Mouse (Mus musculus) liver, embryonic 13.5 days (tissue): ENCODE measurements around the gene Gm20431. TPM values are rescaled to one million over a fixed set of nuclear protein-coding genes. Genes with fewer than 3 reads are reported as not detected.

Experiments used
- ATAC-seq: fragments of 200-750 bp; cut with Nextera tagmentation; 2 replicates; pipeline ENCODE4 v1.8.0; 2017; ENCODE audit warnings: low read depth, mild to moderate bottlenecking, moderate number of reproducible peaks, moderate library complexity
- DNase-seq: peaks from one replicate; pipeline ENCODE4 v3.0.0; 2022
- H3K27ac ChIP-seq: fragments of 300-500 bp; sonication (generic); 2 replicates; pipeline ENCODE4 v1.5.1; 2015; ENCODE audit warnings: moderate library complexity, mild to moderate bottlenecking, inconsistent platforms
- H3K27me3 ChIP-seq: fragments of 300-500 bp; sonication (generic); 2 replicates; pipeline ENCODE4 v1.6.1; 2015; ENCODE audit warnings: mild to moderate bottlenecking, inconsistent platforms
- H3K36me3 ChIP-seq: fragments of 300-500 bp; sonication (generic); 2 replicates; pipeline ENCODE4 v1.6.1; 2015; ENCODE audit warnings: mild to moderate bottlenecking, inconsistent platforms
- H3K4me1 ChIP-seq: fragments of 300-500 bp; sonication (generic); replicated peaks from 2 replicates; pipeline ENCODE4 v1.6.1; 2015; ENCODE audit warnings: inconsistent platforms
- H3K4me2 ChIP-seq: fragments of 300-500 bp; sonication (generic); 2 replicates; pipeline ENCODE4 v1.6.1; 2015; ENCODE audit warnings: inconsistent platforms, mild to moderate bottlenecking, moderate library complexity
- H3K4me3 ChIP-seq: fragments of 300-500 bp; sonication (generic); replicated peaks from 2 replicates; pipeline ENCODE4 v1.5.1; 2015; ENCODE audit warnings: mild to moderate bottlenecking, inconsistent platforms
- H3K9ac ChIP-seq: fragments of 300-500 bp; sonication (generic); 2 replicates; pipeline ENCODE4 v1.6.1; 2015; ENCODE audit warnings: mild to moderate bottlenecking, inconsistent platforms
- H3K9me3 ChIP-seq: fragments of 300-500 bp; sonication (generic); replicated peaks from 2 replicates; pipeline ENCODE4 v1.6.1; 2016; ENCODE audit warnings: inconsistent platforms
- WGBS: fragments of 180-500 bp; shearing (Covaris S2); methylation state at CpG from one replicate; pipeline ENCODE4 v1.1.7; 2015; ENCODE audit not compliant: insufficient replicate concordance; 5-methylcytosine and 5-hydroxymethylcytosine counted together
- microRNA-seq: library from miRNA; unstranded; fragments of <30 nt; microRNA quantifications from one replicate; pipeline ENCODE4, GENCODE M21; 2016
- polyA plus RNA-seq: library from polyadenylated mRNA; unstranded; fragments of >200 nt; fragmentation: Nextera tagmentation; extraction: Ambion mirVana; gene quantifications from 2 replicates; pipeline ENCODE4 v1.2.1, GENCODE M21; 2015

Gene Gm20431
- polyA plus RNA-seq, 1 experiment from 2014 or later = not detected

- Histone ChIP-seq H3K9ac (no peak overlapping the region), H3K27me3 (peaks cover 31% of the 10 kb centered on the region), H3K4me2 (no peak overlapping the region), H3K4me1 (peaks cover 16% of the 10 kb centered on the region), H3K9me3 (no peaks in the 10 kb centered on the region), H3K27ac (peak overlapping the region; percentile 69), H3K36me3 (no peaks in the 10 kb centered on the region), H3K4me3 (no peak overlapping the region)
- ATAC-seq (peak; percentile 86), DNase-seq (no peak)
- WGBS = 73% methylated on average over 13 of the region's 13 CpGs
Measured at GRCm38 (mm10) chr2:167564551-167565311, 96.6 kb downstream of the Gm20431 start.

GRCm38 (mm10) chr2:167563703-167564102 lies 97.6 kb downstream of the Gm20431 start:
- ATAC-seq (no peak), DNase-seq (no peak)
- H3K9me3 ChIP-seq = no peaks in the 10 kb centered on the region
- H3K27ac ChIP-seq = no peak overlapping the region
- WGBS = 51% methylated on average over 12 of the region's 12 CpGs
- no peaks in the 10 kb centered on the region for H3K36me3 ChIP-seq
- H3K27me3 ChIP-seq = peaks cover 39% of the 10 kb centered on the region
- H3K9ac ChIP-seq = no peak overlapping the region
- H3K4me1 ChIP-seq = peaks cover 20% of the 10 kb centered on the region
- H3K4me2 ChIP-seq = no peak overlapping the region
- H3K4me3 ChIP-seq = no peak overlapping the region

DNA sequence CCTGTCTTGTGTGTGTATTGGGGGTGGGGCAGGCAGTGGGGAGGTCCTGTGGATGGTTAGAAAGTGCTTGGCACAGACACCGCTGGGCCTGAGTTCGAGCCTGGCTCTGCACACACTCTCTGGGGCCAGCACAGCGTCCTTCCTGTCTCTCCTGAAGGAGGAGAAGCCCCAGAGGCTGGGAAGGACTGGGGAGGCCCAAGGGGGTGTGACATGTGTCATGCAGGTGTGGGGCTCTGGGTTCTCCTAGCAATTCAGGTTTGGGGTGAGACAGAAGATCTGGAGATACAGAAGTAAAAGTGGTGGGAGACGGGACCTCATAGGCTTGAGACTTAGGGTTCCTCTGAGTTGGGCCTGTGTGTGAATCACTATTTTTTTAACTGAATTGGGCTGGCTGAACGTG lies 98.3 kb downstream of the Gm20431 start:
- Histone ChIP-seq H3K36me3 (no peaks in the 10 kb centered on the region), H3K9ac (no peak overlapping the region), H3K27me3 (peaks cover 44% of the 10 kb centered on the region), H3K27ac (no peak overlapping the region), H3K4me3 (no peak overlapping the region), H3K4me1 (peaks cover 20% of the 10 kb centered on the region), H3K4me2 (no peak overlapping the region), H3K9me3 (no peaks in the 10 kb centered on the region)
- WGBS = 51% methylated on average over 5 of the region's 5 CpGs
- DNase-seq (no peak), ATAC-seq (no peak)

DNA sequence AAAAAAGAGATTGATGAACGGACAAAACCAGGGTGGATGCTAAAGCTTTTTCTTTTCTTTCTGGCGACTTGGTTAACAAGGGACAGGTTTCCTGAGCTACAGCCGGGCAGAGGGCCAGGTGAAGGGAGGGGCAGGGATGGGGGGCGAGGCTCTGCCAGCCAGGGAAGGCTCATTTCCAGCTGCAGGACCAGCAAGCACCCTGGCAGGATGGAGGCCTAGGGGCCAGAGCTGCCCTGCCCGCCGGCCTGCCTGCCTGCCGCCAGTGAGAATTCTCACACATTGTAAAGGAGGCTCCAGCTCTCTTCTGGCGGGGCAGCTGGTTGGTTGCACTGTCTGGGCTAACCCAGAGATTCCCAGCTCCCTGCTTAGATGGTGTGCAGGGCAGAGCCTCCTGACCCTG lies 99.2 kb downstream of the Gm20431 start:
- ATAC-seq (no peak), DNase-seq (no peak)
- Histone ChIP-seq H3K9ac (no peak overlapping the region), H3K27ac (no peak overlapping the region), H3K27me3 (peaks cover 44% of the 10 kb centered on the region), H3K9me3 (no peaks in the 10 kb centered on the region), H3K4me3 (no peak overlapping the region), H3K36me3 (no peaks in the 10 kb centered on the region), H3K4me1 (peaks cover 20% of the 10 kb centered on the region), H3K4me2 (no peak overlapping the region)
- 50% methylated on average over 8 of the region's 8 CpGs for WGBS

DNA sequence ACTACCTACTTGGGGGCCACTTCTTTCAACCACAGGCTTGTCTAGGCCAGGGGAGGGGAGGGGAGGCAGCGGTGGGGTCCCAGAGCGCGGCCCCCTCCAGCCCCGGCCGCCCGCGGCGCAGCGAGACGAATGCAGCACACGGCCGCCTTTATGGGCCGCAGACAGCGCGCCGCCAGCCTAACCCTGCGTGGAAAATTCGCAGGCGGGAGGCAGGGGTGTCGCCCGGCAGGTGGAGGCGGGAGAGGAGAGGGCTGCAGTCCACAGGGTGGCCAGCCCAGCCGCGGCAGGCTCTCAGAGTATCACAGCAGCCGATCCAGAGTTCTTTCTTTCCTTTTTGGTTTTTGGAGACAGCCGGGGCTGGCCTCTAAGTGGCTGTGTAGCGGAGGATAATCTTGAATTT lies 101.9 kb downstream of the Gm20431 start:
- Histone ChIP-seq H3K36me3 (no peaks in the 10 kb centered on the region), H3K9me3 (no peaks in the 10 kb centered on the region), H3K27ac (no peak overlapping the region), H3K4me3 (no peak overlapping the region), H3K4me1 (peaks cover 13% of the 10 kb centered on the region), H3K9ac (no peak overlapping the region), H3K4me2 (peak overlapping the region; percentile 32), H3K27me3 (peaks cover 41% of the 10 kb centered on the region)
- DNase-seq = no peak
- 13% methylated on average over 27 of the region's 27 CpGs for WGBS
- ATAC-seq = no peak

Small RNA genes lying within 50 kb of the gene (microRNA-seq; reads per million reads assigned to microRNA genes)
- gene Gm22355 = not detected

Other genes starting within 250 kb of the Gm20431 start
- 12.0 and 13.4 TPM in 2 replicates for gene Slc9a8, start 239.8 kb downstream of the Gm20431 start, polyA plus RNA-seq
- 32.5 and 33.2 TPM in 2 replicates for gene Rnf114, start 168.9 kb downstream of the Gm20431 start, polyA plus RNA-seq
- gene Spata2, start 168.6 kb downstream of the Gm20431 start, polyA plus RNA-seq = 7.0 and 9.4 TPM in 2 replicates
- 1.8 and 2.5 TPM in 2 replicates for gene Snai1, start 123.3 kb downstream of the Gm20431 start, polyA plus RNA-seq
- 205 and 229 TPM in 2 replicates for gene Ube2v1, start 29.4 kb downstream of the Gm20431 start, polyA plus RNA-seq
- gene Cebpb, start 27.4 kb upstream of the Gm20431 start, polyA plus RNA-seq = 6.3 and 7.4 TPM in 2 replicates
- gene Tmem189, start 28.3 kb upstream of the Gm20431 start, polyA plus RNA-seq = 16.1 and 17.1 TPM in 2 replicates